Mouse (Mus musculus) CD4-positive naive resting alpha-beta T cell, adult 57 days (primary cell): Measurements from ENCODE around the gene Smarca4. TPM values are rescaled to one million over a fixed set of nuclear protein-coding genes. Genes with fewer than 3 reads are reported as not detected.

Experiments used
- total RNA-seq: library from RNA; stranded (reverse); gene quantifications from one replicate; pipeline ENCODE4 v1.2.4, GENCODE M21; 2023

Gene Smarca4
- total RNA-seq: 88.7 TPM

DNA sequence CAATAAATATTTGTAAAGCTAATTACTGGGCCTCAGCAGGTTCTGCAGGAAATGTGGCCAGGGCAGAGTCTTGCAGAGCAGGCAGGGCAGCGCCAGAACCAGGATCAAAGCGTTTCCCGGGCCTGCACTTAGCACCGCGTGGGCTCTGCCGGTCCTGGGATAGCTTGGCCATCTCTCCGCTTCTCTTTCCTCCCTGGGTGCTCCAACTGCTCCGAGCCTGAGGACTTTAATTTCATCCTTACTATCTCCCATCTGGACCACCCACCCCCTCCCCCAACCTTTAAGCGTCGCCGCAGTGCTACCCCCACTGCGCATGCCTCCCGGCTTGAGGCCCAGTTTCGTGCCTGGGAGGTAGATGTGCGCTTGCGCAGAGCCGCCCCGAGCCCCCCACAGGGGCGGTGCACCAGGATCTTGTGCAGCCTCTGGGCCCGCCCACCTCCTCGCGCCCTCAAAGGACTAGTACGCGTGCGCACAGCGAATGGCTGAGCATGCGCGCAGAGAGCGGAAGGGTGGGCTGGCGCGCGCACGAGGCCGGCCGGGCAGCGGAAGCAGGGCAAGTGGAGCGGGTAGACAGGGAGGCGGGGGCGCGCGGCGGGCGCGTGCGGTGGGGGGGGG lies at the start of gene Smarca4:
TSS of gene Smarca4 (plus strand) at position 553 of the 615 bp plus-strand sequence.

DNA sequence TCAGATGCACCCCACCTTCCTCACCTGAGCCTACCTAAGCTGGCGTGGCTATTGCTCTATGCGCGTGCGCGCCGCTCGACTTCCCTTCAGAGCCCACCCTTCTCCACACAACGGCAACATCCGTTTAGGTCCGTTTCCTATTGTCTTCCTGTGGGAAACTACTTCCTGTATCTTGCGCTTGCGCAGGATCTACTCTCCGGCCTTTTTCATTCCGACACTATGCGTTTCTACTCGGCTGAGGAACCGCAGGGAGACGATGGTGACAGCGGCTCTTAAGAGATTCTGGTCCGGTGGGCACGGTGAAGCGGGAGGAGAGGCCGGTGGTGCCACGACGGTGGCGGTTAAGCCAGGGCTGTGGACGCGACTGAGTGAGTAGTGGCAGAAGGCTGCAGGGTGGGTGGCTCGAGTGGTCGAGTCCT lies 23.3 kb upstream of the Smarca4 start, which contains the start of the genes Timm29 and Yipf2:
TSS of gene Timm29 (plus strand) at position 20 of the 419 bp plus-strand sequence.
TSS of gene Yipf2 (minus strand) at position 126 of the 419 bp plus-strand sequence.

GRCm38 (mm10) chr9:21723377-21724146 lies 107.6 kb downstream of the Smarca4 start, which contains the start of gene Ldlr:
Gene Ldlr (plus strand): TSS chr9:21723483.

Other genes with a start within 250 kb of the Smarca4 start
- 116 TPM for gene Ilf3, start 248.3 kb upstream of the Smarca4 start, total RNA-seq
- gene Qtrt1, start 204.3 kb upstream of the Smarca4 start, total RNA-seq: 84.4 TPM
- 346 TPM for gene Dnm2, start 191.3 kb upstream of the Smarca4 start, total RNA-seq
- 0.47 TPM for gene Tmed1, start 105.9 kb upstream of the Smarca4 start, total RNA-seq
- gene AB124611, start 90.0 kb upstream of the Smarca4 start, total RNA-seq: 70.4 TPM
- gene Carm1, start 69.3 kb upstream of the Smarca4 start, total RNA-seq: 59.5 TPM
- 29.6 TPM for gene Timm29, start 23.4 kb upstream of the Smarca4 start, total RNA-seq
- gene Yipf2, start 23.3 kb upstream of the Smarca4 start, total RNA-seq: 13.5 TPM
- 56.5 TPM for gene Ldlr, start 107.3 kb downstream of the Smarca4 start, total RNA-seq
- 1.9 TPM for gene Spc24, start 144.1 kb downstream of the Smarca4 start, total RNA-seq
- 0.33 TPM for gene Kank2, start 182.6 kb downstream of the Smarca4 start, total RNA-seq
- gene Angptl8, start 219.3 kb downstream of the Smarca4 start, total RNA-seq: not detected
- gene Dock6, start 236.5 kb downstream of the Smarca4 start, total RNA-seq: 5.2 TPM